Mouse (Mus musculus): ENCODE data around the gene Rdh9.
"Not testable (repeated sequence)": the region's sequence is repeated elsewhere in the genome, so short reads cannot be mapped to it uniquely, and the experiment has no call there.

DNA sequence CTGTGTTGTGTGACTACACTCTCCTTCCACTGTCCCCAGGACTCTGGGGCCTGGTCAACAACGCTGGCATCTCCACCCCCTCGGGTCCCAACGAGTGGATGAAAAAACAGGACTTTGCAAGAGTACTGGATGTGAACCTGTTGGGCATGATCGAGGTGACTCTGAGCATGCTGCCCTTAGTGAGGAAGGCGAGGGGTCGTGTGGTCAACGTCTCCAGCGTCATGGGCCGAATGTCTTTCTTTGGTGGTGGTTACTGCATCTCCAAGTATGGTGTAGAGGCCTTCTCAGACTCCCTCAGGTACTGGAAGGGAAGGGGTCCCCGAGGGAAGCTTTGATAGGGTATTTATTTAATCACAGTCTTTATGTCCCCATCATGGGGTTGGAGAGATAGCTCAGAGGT lies 13.3 kb upstream of the Rdh9 start:
- TF ChIP-seq POLR2A, CTCF (IDR thresholded peaks at IDR 0.05; ENCODE audit: extremely low read depth, insufficient read depth, low read length): not testable (repeated sequence)
